Mouse (Mus musculus): ENCODE measurements around the gene Rgmb. TPM values are rescaled to one million over a fixed set of nuclear protein-coding genes. Genes with fewer than 3 reads are reported as not detected.

The Rgmb gene
- polyA plus RNA-seq, 1 experiment from 2014 or later = 65.1 TPM

GRCm38 (mm10) chr17:15818372-15818771 is 12.5 kb downstream of the Rgmb start:
- 78% methylated on average over 8 of the region's 8 CpGs for WGBS
- no peaks in the 10 kb centered on the region for H3K27me3 ChIP-seq
- H3K4me1 ChIP-seq = peaks cover 42% of the 10 kb centered on the region
- no peak overlapping the region for H3K9ac ChIP-seq
- no peak overlapping the region for H3K27ac ChIP-seq
- ATAC-seq (ENCODE audit: low FRiP score) = no peak
- no peak overlapping the region for H3K4me2 ChIP-seq
- peaks cover 53% of the 10 kb centered on the region for H3K36me3 ChIP-seq (replicated peaks)
- no peak overlapping the region for H3K4me3 ChIP-seq (replicated peaks)
- H3K9me3 ChIP-seq = no peaks in the 10 kb centered on the region

GRCm38 (mm10) chr17:15817634-15818033 is 13.2 kb downstream of the Rgmb start:
- H3K4me2 ChIP-seq = no peak overlapping the region
- no peak overlapping the region for H3K27ac ChIP-seq
- no peaks in the 10 kb centered on the region for H3K9me3 ChIP-seq
- no peaks in the 10 kb centered on the region for H3K27me3 ChIP-seq
- no peak for ATAC-seq (ENCODE audit: low FRiP score)
- H3K4me1 ChIP-seq = peaks cover 39% of the 10 kb centered on the region
- H3K9ac ChIP-seq = no peak overlapping the region
- WGBS = 97% methylated on average over 2 of the region's 2 CpGs
- peaks cover 53% of the 10 kb centered on the region for H3K36me3 ChIP-seq (replicated peaks)
- H3K4me3 ChIP-seq (replicated peaks) = no peak overlapping the region

- H3K27me3 ChIP-seq = no peaks in the 10 kb centered on the region
- ATAC-seq (ENCODE audit: low FRiP score) = no peak
- H3K9ac ChIP-seq = no peak overlapping the region
- peaks cover 45% of the 10 kb centered on the region for H3K4me1 ChIP-seq
- H3K4me3 ChIP-seq (replicated peaks) = no peak overlapping the region
- H3K36me3 ChIP-seq (replicated peaks) = peaks cover 50% of the 10 kb centered on the region
- H3K27ac ChIP-seq = no peak overlapping the region
- no peak overlapping the region for H3K4me2 ChIP-seq
- 91% methylated on average over 5 of the region's 5 CpGs for WGBS
- no peaks in the 10 kb centered on the region for H3K9me3 ChIP-seq
Observed at GRCm38 (mm10) chr17:15817096-15817450, 13.8 kb downstream of the Rgmb start.

- Histone ChIP-seq H3K27ac (no peak overlapping the region), H3K4me2 (no peak overlapping the region), H3K36me3 (replicated peaks) (peaks cover 50% of the 10 kb centered on the region), H3K9ac (no peak overlapping the region), H3K27me3 (no peaks in the 10 kb centered on the region), H3K4me1 (peaks cover 47% of the 10 kb centered on the region), H3K9me3 (no peaks in the 10 kb centered on the region), H3K4me3 (replicated peaks) (no peak overlapping the region)
- WGBS = 86% methylated on average over 10 of the region's 11 CpGs
- ATAC-seq (ENCODE audit: low FRiP score) = no peak
Observed at GRCm38 (mm10) chr17:15816379-15817095, 14.3 kb downstream of the Rgmb start.

- Histone ChIP-seq H3K4me2 (no peak overlapping the region), H3K27me3 (no peaks in the 10 kb centered on the region), H3K9ac (no peak overlapping the region), H3K4me3 (replicated peaks) (no peak overlapping the region), H3K4me1 (peaks cover 49% of the 10 kb centered on the region), H3K9me3 (no peaks in the 10 kb centered on the region), H3K27ac (no peak overlapping the region), H3K36me3 (replicated peaks) (peaks cover 44% of the 10 kb centered on the region)
- 92% methylated on average over 10 of the region's 10 CpGs for WGBS
- no peak for ATAC-seq (ENCODE audit: low FRiP score)
Observed at GRCm38 (mm10) chr17:15815312-15816018, 15.4 kb downstream of the Rgmb start.

- Histone ChIP-seq H3K27me3 (no peaks in the 10 kb centered on the region), H3K9ac (no peak overlapping the region), H3K36me3 (replicated peaks) (peaks cover 31% of the 10 kb centered on the region), H3K4me1 (peaks cover 58% of the 10 kb centered on the region), H3K27ac (no peak overlapping the region), H3K9me3 (no peaks in the 10 kb centered on the region), H3K4me3 (replicated peaks) (no peak overlapping the region), H3K4me2 (no peak overlapping the region)
- ATAC-seq (ENCODE audit: low FRiP score) = no peak
- WGBS = 80% methylated on average over 3 of the region's 3 CpGs
Observed at GRCm38 (mm10) chr17:15813658-15814212, 17.1 kb downstream of the Rgmb start.

GRCm38 (mm10) chr17:15812136-15812778 is 18.6 kb downstream of the Rgmb start:
- Histone ChIP-seq H3K4me2 (no peak overlapping the region), H3K4me1 (peaks cover 66% of the 10 kb centered on the region), H3K27ac (no peak overlapping the region), H3K4me3 (replicated peaks) (no peak overlapping the region), H3K9ac (no peak overlapping the region), H3K9me3 (no peaks in the 10 kb centered on the region), H3K27me3 (no peaks in the 10 kb centered on the region), H3K36me3 (replicated peaks) (peaks cover 24% of the 10 kb centered on the region)
- no peak for ATAC-seq (ENCODE audit: low FRiP score)
- 89% methylated on average over 13 of the region's 13 CpGs for WGBS

- no peaks in the 10 kb centered on the region for H3K27me3 ChIP-seq
- no peak overlapping the region for H3K27ac ChIP-seq
- WGBS = 74% methylated on average over 2 of the region's 2 CpGs
- no peak overlapping the region for H3K4me3 ChIP-seq (replicated peaks)
- H3K4me1 ChIP-seq = peaks cover 54% of the 10 kb centered on the region
- H3K9ac ChIP-seq = no peak overlapping the region
- ATAC-seq (ENCODE audit: low FRiP score) = no peak
- peaks cover 22% of the 10 kb centered on the region for H3K36me3 ChIP-seq (replicated peaks)
- H3K4me2 ChIP-seq = no peak overlapping the region
- H3K9me3 ChIP-seq = no peaks in the 10 kb centered on the region
Observed at GRCm38 (mm10) chr17:15809949-15810348, 20.9 kb downstream of the Rgmb start.

GRCm38 (mm10) chr17:15808468-15809374 is 22.1 kb downstream of the Rgmb start:
- 0 out of 2 replicates have a peak, but pooled peaks have one; percentile 13 for ATAC-seq (ENCODE audit: low FRiP score)
- 18% methylated on average over 10 of the region's 10 CpGs for WGBS
- Histone ChIP-seq H3K27ac (peak overlapping the region; percentile 65), H3K27me3 (no peaks in the 10 kb centered on the region), H3K9ac (no peak overlapping the region), H3K36me3 (replicated peaks) (peaks cover 18% of the 10 kb centered on the region), H3K4me3 (replicated peaks) (no peak overlapping the region), H3K4me2 (no peak overlapping the region), H3K4me1 (peaks cover 43% of the 10 kb centered on the region), H3K9me3 (no peaks in the 10 kb centered on the region)

GRCm38 (mm10) chr17:15808015-15808414 is 22.8 kb downstream of the Rgmb start:
- Histone ChIP-seq H3K27me3 (no peaks in the 10 kb centered on the region), H3K27ac (no peak overlapping the region), H3K4me3 (replicated peaks) (no peak overlapping the region), H3K4me2 (no peak overlapping the region), H3K36me3 (replicated peaks) (peaks cover 17% of the 10 kb centered on the region), H3K9me3 (no peaks in the 10 kb centered on the region), H3K4me1 (peaks cover 43% of the 10 kb centered on the region), H3K9ac (no peak overlapping the region)
- 45% methylated on average over 4 of the region's 4 CpGs for whole genome bisulfite sequencing
- no peak for ATAC-seq (ENCODE audit: low FRiP score)

GRCm38 (mm10) chr17:15807295-15807984 is 23.4 kb downstream of the Rgmb start:
- ATAC-seq (ENCODE audit: low FRiP score) = no peak; the same call in 1 of the 2 replicates
- Histone ChIP-seq H3K27me3 (no peaks in the 10 kb centered on the region), H3K4me2 (no peak overlapping the region), H3K27ac (no peak overlapping the region), H3K9me3 (no peaks in the 10 kb centered on the region), H3K4me1 (peaks cover 38% of the 10 kb centered on the region), H3K9ac (no peak overlapping the region), H3K4me3 (replicated peaks) (no peak overlapping the region), H3K36me3 (replicated peaks) (peaks cover 17% of the 10 kb centered on the region)
- 90% methylated on average over 23 of the region's 23 CpGs for WGBS
